Mouse (Mus musculus) kidney, postnatal 10 days (tissue): ENCODE results near the gene Snx7.
A peak's percentile ranks its signal among the peaks of the same experiment; 100 is the strongest.

Source experiments
- DNase-seq: peaks from one replicate; pipeline ENCODE4 v3.0.0; 2021; ENCODE audit warnings: mixed read lengths

Gene Snx7

GRCm38 (mm10) chr3:117868637-117869323, at the start of gene Snx7:
Gene Snx7 (minus strand): TSS chr3:117868936.
- DNase-seq, result peak; percentile 95

GRCm38 (mm10) chr3:117915420-117915819, 46.7 kb upstream of the Snx7 start:
- no peak for DNase-seq

GRCm38 (mm10) chr3:117893736-117894135, 25.0 kb upstream of the Snx7 start:
- no peak for DNase-seq

- no peak for DNase-seq
These were observed 6.7 kb upstream of the Snx7 start for GRCm38 (mm10) chr3:117875450-117875849.

GRCm38 (mm10) chr3:117873209-117873863, 4.6 kb upstream of the Snx7 start:
- no peak for DNase-seq

GRCm38 (mm10) chr3:117869324-117869715, 584 bp upstream of the Snx7 start:
- DNase-seq, result peak; percentile 13

- DNase-seq, result peak; percentile 14
These were observed 645 bp downstream of the Snx7 start for GRCm38 (mm10) chr3:117868091-117868490.

GRCm38 (mm10) chr3:117866696-117867407, 1.9 kb downstream of the Snx7 start:
- DNase-seq, result peak; percentile 42

GRCm38 (mm10) chr3:117865621-117866020, 3.1 kb downstream of the Snx7 start:
- no peak for DNase-seq

- DNase-seq, result no peak
These were observed 5.8 kb downstream of the Snx7 start for GRCm38 (mm10) chr3:117862951-117863350.

- no peak for DNase-seq
These were observed 6.7 kb downstream of the Snx7 start for GRCm38 (mm10) chr3:117861977-117862434.

GRCm38 (mm10) chr3:117858996-117859395, 9.7 kb downstream of the Snx7 start:
- no peak for DNase-seq

- DNase-seq, result no peak
These were observed 15.0 kb downstream of the Snx7 start for GRCm38 (mm10) chr3:117853729-117854128.

- no peak for DNase-seq
These were observed 16.7 kb downstream of the Snx7 start for GRCm38 (mm10) chr3:117852054-117852361.

- DNase-seq, result no peak
These were observed 17.3 kb downstream of the Snx7 start for GRCm38 (mm10) chr3:117851278-117852053.

GRCm38 (mm10) chr3:117848866-117849265, 19.9 kb downstream of the Snx7 start:
- no peak for DNase-seq

- no peak for DNase-seq
These were observed 26.1 kb downstream of the Snx7 start for GRCm38 (mm10) chr3:117842658-117843057.

- DNase-seq, result no peak
These were observed 28.7 kb downstream of the Snx7 start for GRCm38 (mm10) chr3:117839867-117840545.

- no peak for DNase-seq
These were observed 30.7 kb downstream of the Snx7 start for GRCm38 (mm10) chr3:117838020-117838419.

- DNase-seq, result no peak
These were observed 42.1 kb downstream of the Snx7 start for GRCm38 (mm10) chr3:117826486-117827200.

GRCm38 (mm10) chr3:117823218-117823617, 45.5 kb downstream of the Snx7 start:
- DNase-seq, result no peak

GRCm38 (mm10) chr3:117817635-117818034, 51.1 kb downstream of the Snx7 start:
- no peak for DNase-seq
